Mouse (Mus musculus) cerebellum, postnatal 14 days (tissue): ENCODE measurements around the gene Thbd.
A peak's percentile ranks its signal among the peaks of the same experiment; 100 is the strongest.

Experiments used
- DNase-seq, 2 experiments: peaks; one replicate each; pipeline ENCODE4 v3.0.0; 2021; ENCODE audit warnings: mixed read lengths in 2 of 2

The Thbd gene

GRCm38 (mm10) chr2:148386476-148386875 lies 21.5 kb downstream of the Thbd start:
- no peak for DNase-seq

GRCm38 (mm10) chr2:148381076-148381475 lies 26.9 kb downstream of the Thbd start:
- DNase-seq = no peak

GRCm38 (mm10) chr2:148379899-148380413 lies 28.0 kb downstream of the Thbd start:
- DNase-seq = no peak

DNA sequence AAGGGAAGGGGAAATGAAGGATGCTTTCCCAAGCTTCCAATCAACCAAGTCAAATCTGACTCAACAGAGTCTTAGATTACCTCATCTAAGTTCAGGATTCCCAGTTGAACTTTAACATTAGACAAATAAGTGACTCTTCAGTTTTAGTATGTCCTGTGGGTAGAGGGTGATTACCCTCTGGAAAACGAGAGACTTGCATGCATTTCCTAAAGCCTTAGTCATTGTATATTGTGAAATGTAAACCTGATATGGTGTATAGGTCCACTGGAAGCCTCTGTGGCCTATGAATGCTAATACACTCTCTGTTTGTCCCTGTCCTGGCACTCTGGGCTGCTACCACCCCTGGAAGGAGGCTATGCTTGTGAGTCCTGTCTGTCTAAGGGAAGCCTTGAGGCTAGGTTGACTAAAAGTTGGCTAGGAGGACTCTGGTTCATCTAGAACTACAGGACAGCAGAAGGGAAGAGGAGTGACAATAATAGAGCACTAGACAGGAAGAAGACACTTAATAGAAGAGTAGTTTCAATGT lies 29.1 kb downstream of the Thbd start:
- DNase-seq = no peak

DNA sequence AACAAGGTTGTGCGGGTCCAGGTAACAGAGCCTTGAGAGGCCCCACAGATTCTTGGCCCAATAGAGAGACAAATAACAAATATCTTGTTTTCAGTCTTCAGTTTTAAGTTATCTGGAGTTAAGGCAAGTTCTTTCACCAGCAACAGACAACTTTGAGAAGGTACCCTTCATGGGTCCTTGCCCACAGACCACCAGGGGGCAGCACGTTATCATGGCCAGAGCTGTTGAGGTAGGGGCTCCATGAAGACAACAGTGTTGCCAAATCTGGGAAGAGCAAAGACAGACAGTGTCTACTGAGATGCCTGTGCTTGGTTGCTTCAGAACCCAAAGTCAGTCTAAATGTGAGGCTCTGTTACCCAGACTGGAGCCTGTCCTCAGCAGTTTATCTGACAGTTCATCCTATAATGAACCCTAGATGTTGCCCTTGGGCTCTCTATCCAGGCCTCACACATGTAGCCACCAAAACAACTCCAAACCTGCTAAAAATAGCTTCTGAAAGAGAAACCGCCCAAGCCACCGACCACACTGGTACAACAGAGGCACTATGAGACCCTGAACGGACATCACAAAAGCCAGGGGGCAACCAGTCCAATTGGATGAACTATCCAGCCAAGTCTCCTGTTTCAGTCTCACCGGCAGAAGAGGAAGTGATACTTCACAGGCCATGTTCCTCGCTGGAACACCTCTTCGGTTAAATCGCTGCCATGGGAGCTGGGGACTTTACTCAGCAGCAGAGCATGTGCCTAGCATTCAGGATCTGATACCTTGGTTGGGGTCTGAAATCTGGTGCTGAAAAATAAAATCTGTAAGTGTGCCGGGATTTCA lies 32.5 kb downstream of the Thbd start:
- DNase-seq = peak; percentile 46 to 65

DNA sequence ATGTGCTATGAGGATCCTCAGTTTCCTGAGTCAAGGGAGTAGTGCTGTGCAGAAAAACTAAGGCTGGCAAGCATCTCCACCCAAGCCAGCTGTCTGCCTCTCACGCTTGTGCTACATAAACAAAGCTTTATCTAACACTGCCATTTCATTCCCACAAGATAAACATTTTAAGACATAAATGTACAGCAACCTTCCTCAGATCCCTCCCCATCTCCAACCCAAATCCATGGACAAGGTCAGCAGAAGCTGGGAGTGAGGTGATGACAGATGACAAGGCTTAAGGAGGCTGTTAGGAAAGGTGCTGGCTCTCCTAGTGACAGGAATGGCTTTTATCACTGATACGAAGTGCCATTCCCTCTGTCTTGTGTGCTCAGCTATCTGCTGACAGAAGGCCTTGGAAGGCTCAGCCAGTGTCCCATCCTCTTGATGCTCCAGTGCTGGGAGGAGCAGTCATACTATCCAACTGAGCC lies 34.4 kb downstream of the Thbd start:
- DNase-seq = no peak

GRCm38 (mm10) chr2:148371743-148372630 lies 36.0 kb downstream of the Thbd start:
- no peak for DNase-seq

DNA sequence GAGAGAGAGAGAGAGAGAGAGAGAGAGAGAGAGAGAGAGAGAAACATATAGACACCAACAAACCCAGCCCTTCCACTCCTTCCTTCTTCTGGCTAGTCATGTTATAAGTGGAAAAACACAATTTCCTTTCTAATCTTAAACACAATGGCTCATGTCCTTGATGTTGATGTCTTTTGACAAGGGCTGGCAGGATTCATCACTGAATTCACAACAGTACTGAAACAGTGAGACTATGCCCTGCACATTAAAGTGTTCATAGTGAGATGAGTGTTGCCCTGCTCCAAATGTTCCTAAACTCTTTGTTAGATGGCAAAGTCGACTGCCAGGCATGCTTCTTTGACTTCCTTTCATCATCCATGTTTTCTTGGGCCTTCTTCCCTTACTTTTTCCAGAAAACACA lies 42.8 kb downstream of the Thbd start:
- no peak for DNase-seq

DNA sequence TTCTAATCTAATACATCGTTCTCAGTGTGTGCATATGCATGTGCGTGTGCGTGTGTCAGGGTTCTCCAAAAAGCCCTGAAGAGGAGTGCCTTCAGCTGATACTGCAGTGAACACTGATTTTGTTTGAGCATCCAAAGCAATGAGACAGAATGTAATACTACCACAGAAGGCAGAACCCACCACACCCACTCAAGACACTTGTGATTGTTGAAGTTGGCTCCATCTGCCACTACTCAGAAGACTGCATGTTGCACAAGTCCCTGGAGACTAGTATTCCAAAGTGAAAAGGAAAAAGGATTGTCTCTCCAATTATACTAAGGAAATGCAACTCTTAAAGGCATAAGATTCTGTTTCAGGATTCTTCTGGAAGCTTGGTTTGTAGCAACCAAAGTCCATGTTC lies 43.5 kb downstream of the Thbd start:
- DNase-seq = no peak

DNA sequence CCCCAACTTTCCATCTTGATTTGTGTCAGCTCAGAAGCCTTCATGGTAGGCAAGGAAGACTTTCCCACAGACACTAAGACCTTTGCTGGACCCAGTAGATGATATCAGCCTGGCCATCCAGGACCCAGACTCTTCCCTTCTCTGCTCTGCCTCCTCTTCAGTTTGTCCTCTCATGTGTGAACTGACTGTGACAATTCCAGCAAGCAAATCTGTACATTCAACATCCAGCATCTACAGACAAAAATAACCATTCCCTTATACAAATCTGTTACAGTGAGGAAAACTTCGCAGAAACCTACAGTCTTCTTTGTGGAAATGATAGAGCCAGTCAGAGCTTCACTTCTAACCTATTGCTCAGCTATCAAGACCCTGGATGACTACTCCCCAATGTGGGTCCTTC lies 50.8 kb downstream of the Thbd start:
- DNase-seq = no peak
